Mouse (Mus musculus) inflammation-experienced regulatory T-cells, adult 6 months (primary cell): ENCODE data around the gene Peg10. TPM values are rescaled to one million over a fixed set of nuclear protein-coding genes. Genes with fewer than 3 reads are reported as not detected.

ENCODE experiments used
- ATAC-seq: one replicate; pipeline ENCODE4 v1.8.0; 2017
- polyA plus RNA-seq, 3 experiments: library from polyadenylated mRNA; unstranded; fragments of 100-300 nt; shearing (Covaris generic); gene quantifications; one replicate each; pipeline ENCODE4 v1.2.1; 2017

Gene Peg10
- not detected for polyA plus RNA-seq

GRCm38 (mm10) chr6:4746696-4747439 lies at the start of gene Peg10, which contains the start of gene Sgce:
Gene Peg10, plus strand, starts transcription at chr6:4747306.
Gene Sgce, minus strand, starts transcription at chr6:4747207.
- no peak for ATAC-seq

DNA sequence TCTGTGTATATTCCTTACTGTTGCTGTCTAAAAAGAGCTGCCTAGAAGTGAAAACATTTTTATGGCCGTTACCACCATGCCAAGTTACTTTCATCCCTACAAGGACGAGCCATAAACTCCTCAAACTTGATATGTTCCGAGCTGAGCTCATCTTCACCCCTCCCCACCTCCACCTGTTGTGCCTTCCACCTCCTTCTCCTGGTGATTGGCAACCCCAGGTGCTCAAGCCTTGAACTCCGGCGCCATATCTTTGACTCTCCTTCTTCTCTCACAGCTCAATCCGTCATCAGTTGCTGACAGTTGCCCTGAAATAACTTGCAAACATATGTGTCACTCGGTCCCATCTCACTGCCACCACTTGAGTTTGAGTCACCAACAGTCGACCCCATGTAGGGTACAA lies 45.5 kb upstream of the Peg10 start:
- no peak for ATAC-seq

DNA sequence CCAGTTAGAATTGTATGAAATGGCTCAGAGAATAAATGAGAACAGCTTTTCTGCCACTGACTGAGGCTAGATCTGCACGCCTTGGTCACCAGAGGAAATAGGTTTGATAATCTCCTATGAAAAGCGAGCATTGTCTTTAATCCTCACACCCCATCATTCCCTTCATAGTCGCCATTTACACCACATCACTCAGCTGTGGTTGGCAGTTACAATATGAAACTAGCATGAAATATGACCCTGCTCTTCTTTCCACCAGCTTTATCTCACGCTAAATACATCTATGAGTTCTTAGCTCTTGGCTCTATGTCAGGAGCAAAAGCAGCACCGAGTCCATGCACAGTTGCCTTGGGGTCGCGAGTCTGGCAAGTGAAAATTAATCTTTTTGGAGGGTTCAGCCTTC lies 43.2 kb upstream of the Peg10 start:
- no peak for ATAC-seq

DNA sequence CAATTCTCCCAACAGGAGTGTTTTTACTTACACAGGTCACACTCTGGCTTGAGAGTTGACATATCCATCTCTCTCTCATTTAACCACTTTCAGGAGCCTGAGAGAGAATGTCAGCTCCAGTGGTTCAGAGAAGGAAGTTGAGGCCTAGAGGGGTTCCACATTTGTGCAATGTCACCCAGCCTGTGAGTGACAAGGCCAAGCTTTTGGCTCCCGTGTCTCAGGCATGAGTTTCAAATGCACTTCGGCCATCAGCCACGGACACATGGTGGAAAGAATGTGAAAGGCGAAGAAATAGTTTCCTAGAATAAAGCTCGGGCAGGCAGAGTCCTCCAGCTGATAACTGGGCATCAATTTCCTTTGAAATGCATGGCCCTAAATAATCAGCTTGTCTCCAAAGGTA lies 40.7 kb upstream of the Peg10 start:
- ATAC-seq, result no peak

GRCm38 (mm10) chr6:4708971-4709370 lies 38.1 kb upstream of the Peg10 start:
- ATAC-seq, result no peak

- no peak for ATAC-seq
Observed at GRCm38 (mm10) chr6:4716171-4716570, 30.9 kb upstream of the Peg10 start.

GRCm38 (mm10) chr6:4717344-4717743 lies 29.8 kb upstream of the Peg10 start:
- ATAC-seq, result no peak

- no peak for ATAC-seq
Observed at GRCm38 (mm10) chr6:4722142-4722541, 25.0 kb upstream of the Peg10 start.

- ATAC-seq, result no peak
Observed at GRCm38 (mm10) chr6:4722739-4723138, 24.4 kb upstream of the Peg10 start.

GRCm38 (mm10) chr6:4723998-4724757 lies 22.9 kb upstream of the Peg10 start:
- ATAC-seq, result no peak

GRCm38 (mm10) chr6:4728305-4728704 lies 18.8 kb upstream of the Peg10 start:
- no peak for ATAC-seq

- no peak for ATAC-seq
Observed at GRCm38 (mm10) chr6:4731675-4732074, 15.4 kb upstream of the Peg10 start.

DNA sequence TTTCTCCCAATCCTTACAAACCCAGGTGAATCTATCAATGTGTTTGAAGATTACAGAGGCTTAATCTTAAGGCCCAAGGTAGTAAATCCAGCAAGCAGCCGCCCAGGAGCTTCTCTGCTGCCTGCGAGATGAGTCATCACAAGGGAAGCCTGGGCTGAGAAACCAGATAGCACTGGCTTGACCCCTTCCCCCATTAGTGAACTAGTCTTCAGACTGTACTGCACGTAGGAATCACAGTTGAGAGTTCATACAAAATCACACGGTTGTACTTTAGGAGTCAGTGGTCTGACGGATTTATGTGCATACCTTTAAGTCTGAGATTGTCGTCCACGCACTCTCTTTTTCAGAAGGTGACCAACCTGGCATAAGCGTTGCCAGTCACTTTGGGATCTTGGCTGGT lies 13.9 kb upstream of the Peg10 start:
- no peak for ATAC-seq

- no peak for ATAC-seq
Observed at GRCm38 (mm10) chr6:4736372-4736771, 10.7 kb upstream of the Peg10 start.

- ATAC-seq, result no peak
Observed at GRCm38 (mm10) chr6:4738034-4738629, 9.0 kb upstream of the Peg10 start.

DNA sequence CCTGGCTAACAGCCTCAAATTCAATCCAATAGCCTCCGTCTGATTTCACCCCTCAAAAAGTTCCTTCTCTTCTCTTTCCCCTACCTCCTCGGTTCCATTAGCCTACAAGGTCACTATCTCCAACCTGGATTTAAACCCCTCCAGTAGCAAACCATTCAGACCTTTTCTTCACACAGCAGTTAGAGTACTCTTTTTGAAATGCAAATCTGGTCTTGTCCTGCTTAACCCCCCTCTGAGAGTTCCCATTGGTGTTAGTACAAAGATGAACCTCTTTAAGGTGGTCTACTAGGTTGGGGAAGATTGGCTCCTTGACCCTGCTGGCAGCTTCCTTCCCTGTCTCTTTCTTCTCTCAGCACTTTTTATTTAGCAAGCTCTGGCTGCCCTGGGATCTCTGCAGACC lies 8.4 kb upstream of the Peg10 start:
- ATAC-seq, result no peak

DNA sequence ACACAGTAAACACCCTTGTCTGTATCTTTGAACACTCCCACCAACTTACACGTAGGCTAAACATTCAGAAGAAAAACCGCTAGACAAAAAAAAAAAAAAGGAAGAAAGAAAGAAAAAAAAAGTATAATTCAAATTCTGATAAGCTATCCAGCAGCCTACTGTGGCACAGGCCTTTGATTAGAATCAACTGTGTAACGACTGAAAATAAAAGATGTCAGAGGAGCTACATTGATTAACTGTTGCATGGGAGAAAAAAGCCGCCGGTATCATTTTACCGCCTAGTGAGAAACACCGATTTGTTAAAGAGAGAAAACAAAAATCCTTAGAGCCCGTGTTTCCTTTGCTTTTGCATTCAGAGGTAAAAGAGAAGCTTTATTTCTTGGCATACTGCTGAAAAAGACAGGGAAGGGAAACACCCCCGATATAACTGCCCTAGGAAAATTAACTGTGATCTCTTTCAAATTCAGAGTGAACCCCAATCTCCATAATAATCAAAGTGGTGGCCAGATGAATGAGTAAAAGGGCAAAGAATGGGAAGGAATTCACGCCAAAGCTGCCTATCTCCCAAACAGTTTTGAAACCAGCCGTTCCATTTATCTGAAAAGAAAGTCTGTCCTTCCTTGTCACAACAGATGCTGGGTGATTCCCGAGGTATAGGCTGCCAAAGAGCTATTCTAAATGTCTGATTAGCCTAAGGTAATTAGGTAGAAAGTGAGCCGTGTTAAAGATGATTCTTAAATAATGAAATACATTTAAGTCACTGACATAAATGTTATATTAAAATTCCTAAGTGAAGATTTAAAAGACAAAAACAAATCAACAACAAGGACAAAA lies 7.4 kb upstream of the Peg10 start:
- no peak for ATAC-seq

- ATAC-seq, result no peak
Observed at GRCm38 (mm10) chr6:4740511-4740910, 6.6 kb upstream of the Peg10 start.

- no peak for ATAC-seq
Observed at GRCm38 (mm10) chr6:4746036-4746695, 940 bp upstream of the Peg10 start.

- no peak for ATAC-seq
Observed at GRCm38 (mm10) chr6:4747677-4748505, 785 bp downstream of the Peg10 start.

GRCm38 (mm10) chr6:4748506-4748961 lies 1.4 kb downstream of the Peg10 start:
- ATAC-seq, result no peak
